Mouse (Mus musculus): ENCODE data around the gene Dpm2. TPM values are rescaled to one million over a fixed set of nuclear protein-coding genes. Genes with fewer than 3 reads are reported as not detected.

Gene Dpm2
- total RNA-seq, 4 experiments from 2014 or later: 73.1 to 87.1 (median 74.8) TPM

- no peak for DNase-seq (ENCODE audit: low spot score in 2 of 2)
Measured at GRCm38 (mm10) chr2:32546951-32547350, 23.7 kb upstream of the Dpm2 start.

GRCm38 (mm10) chr2:32547380-32547779, 23.3 kb upstream of the Dpm2 start:
- no peak for DNase-seq (ENCODE audit: low spot score in 2 of 2)

DNA sequence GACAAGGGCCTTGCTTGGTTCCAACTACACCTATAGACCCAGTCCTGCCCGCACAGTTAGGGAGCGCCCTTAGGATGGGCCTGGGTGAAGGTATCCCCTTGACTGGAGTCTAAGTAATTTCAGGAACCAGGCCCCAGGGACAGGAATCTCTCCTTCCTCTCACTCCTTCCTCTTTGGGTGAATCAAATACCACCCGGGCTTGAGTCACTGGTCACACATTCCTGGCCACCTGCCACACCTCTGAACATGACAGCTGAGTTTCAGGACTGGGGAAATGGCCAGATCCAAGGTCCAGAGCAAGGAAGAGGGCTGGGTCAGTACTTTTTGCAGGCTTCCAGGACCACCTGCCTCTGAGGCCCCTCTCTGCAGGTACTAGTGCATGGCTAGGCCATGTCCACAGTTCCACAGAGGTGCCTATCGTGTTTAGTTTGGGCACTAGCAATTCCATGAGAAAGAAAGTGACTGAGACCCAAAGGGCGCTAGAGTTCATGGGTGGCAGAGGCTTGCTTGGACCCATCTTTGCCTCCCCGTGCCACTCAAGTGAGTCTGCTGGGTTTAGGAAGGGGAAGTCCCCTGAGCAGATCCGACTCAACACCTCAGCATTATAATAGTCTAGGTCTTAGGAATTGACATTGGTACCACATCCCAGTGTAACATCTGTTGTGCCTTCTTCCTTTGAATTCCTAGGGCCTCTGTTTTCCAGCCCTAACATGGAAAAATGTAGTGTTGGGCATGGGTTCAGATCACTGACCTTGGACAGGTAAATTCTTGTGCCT, 22.5 kb upstream of the Dpm2 start:
- DNase-seq (ENCODE audit: low spot score in 2 of 2): no peak

DNA sequence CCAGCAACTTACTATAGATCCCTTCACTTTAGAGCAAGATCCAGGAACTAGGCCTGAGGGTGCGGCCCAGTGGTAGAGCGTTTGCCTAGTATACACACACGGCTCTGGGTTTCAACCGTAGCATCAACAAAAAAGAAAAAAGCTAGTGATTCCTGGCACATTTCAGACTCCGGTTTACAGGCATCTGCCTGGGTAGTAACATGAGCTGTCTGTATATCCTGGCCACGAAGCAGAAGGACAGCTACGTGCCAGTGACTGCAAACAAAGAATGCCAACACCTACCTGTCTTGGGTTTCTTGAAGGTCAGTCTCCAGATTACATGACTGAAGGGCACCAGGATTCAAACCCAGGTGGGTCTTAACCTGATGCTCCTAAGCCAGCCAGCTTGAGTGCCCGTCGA, 21.5 kb upstream of the Dpm2 start:
- DNase-seq (ENCODE audit: low spot score in 2 of 2): no peak

GRCm38 (mm10) chr2:32549764-32550163, 20.9 kb upstream of the Dpm2 start:
- DNase-seq (ENCODE audit: low spot score in 2 of 2): peak in 1 of 2 experiments; percentile 38

DNA sequence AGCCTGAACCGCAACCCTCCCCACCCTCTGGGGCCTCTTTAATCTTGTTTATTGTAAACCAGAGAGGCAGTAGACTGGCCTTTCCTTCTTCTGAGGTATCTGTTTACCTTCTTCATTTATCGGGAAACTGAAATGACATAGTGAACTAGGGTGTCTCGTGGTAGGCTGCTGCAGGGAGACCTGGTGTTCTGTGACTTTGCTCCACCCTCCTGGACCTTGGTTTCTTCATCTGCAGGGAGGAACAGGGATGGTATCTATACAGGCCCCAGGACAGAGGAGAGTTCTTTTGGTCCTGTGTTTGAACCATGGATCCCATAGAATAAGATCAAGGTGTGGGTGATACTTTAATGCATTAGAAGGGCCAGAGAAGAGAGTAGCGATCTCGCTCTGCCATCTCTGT, 19.4 kb upstream of the Dpm2 start:
- no peak for DNase-seq (ENCODE audit: low spot score in 2 of 2)

GRCm38 (mm10) chr2:32553592-32554148, 17.0 kb upstream of the Dpm2 start:
- DNase-seq (ENCODE audit: low spot score in 2 of 2): no peak

DNA sequence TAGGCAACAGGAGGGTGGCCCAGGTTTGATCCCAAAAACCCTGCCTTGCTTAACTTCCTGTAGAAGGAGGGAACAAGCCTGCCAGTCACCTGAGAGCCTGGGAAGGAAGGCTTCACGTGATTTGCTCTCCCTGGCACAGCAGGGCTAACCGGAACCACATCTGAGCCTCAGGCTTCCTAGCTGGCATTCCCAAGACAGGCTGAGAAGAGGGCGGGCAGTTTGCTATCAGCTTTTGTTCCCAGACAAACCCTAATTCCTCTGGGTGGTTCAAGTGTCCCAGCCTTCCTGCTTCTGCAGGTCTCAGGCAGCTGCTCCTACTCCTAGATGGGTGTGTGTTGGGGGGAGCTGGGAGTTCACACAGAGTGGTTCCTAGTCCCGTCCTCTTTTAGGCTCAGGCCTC, 15.2 kb upstream of the Dpm2 start:
- DNase-seq (ENCODE audit: low spot score in 2 of 2): no peak

GRCm38 (mm10) chr2:32556019-32556418, 14.6 kb upstream of the Dpm2 start:
- no peak for DNase-seq (ENCODE audit: low spot score in 2 of 2)

DNA sequence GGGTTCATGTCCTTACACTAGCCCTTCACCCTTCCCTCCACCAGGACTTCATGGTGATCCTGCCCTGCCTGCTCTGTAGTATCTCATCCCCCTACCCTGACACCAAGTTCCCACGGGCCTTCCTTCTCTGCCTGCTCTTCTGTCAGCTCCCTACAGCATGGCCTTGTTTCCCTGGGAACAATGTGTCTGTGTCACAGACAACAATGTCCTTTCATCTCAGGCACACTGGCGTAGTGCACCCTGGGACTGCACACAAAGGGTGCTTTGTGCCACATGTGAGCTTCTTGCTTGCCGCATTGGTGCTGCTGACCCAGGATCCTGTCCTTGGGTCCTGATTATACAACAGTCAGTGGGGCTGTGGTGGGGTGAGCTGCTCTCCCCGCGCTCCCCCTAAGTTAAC, 11.1 kb upstream of the Dpm2 start:
- peak; percentile 73 to 84 for DNase-seq (ENCODE audit: low spot score in 2 of 2)

DNA sequence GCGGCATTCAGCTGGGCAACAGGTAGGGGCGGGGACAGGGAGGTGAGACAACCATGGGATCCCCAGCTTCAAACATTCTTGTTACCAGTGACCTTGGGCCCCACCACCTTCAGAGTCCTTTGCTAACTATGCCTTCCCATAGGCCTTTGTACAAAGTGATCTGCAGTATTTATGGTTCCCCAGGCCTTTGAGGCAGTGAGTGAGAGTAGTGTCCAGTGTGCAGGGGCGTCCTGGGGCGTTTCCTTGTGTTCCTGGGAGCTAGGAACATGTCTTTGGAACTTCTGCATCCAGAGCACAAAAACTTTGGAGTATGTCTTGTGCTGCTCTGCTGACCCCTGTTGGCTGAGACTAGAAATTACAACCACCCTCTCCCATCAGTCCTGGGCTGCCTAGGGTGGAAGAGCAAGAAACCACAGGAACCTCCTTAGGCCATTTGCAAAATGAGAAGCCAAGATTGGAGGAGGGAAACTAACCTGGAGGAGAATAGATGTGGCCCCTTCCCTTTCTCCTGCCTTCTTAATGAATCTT, 4.1 kb upstream of the Dpm2 start:
- DNase-seq (ENCODE audit: low spot score in 2 of 2): peak in 1 of 2 experiments; percentile 69

GRCm38 (mm10) chr2:32568149-32568548, 2.5 kb upstream of the Dpm2 start:
- no peak for DNase-seq (ENCODE audit: low spot score in 2 of 2)

GRCm38 (mm10) chr2:32568941-32569340, 1.7 kb upstream of the Dpm2 start:
- no peak for DNase-seq (ENCODE audit: low spot score in 2 of 2)

DNA sequence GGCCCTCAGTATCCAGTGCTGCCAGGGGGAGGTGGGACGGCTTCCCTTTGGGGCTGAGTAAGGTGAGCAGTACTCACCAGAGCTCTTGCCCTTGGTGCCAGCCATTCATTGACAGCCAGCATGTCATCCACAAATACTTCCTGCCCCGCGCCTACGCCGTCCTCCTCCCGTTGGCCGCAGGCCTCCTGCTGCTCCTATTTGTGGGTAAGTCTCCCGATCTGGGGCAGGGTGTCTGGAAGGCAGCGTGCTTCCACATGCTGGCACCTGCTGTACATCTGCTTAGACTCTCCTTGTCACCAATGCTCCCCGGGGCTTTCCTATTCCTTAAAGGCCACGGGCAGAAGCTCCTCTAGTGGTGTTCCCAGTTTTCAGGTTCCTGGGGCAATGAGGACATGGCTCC, 1.5 kb downstream of the Dpm2 start:
- DNase-seq (ENCODE audit: low spot score in 2 of 2): no peak

- no peak for DNase-seq (ENCODE audit: low spot score in 2 of 2)
Measured at GRCm38 (mm10) chr2:32574497-32574896, 3.8 kb downstream of the Dpm2 start, which contains the start of gene Pip5kl1. Gene Pip5kl1 (plus strand): TSS chr2:32574797.

GRCm38 (mm10) chr2:32574901-32575585, 4.4 kb downstream of the Dpm2 start:
- peak in 1 of 2 experiments; percentile 71 for DNase-seq (ENCODE audit: low spot score in 2 of 2)

DNA sequence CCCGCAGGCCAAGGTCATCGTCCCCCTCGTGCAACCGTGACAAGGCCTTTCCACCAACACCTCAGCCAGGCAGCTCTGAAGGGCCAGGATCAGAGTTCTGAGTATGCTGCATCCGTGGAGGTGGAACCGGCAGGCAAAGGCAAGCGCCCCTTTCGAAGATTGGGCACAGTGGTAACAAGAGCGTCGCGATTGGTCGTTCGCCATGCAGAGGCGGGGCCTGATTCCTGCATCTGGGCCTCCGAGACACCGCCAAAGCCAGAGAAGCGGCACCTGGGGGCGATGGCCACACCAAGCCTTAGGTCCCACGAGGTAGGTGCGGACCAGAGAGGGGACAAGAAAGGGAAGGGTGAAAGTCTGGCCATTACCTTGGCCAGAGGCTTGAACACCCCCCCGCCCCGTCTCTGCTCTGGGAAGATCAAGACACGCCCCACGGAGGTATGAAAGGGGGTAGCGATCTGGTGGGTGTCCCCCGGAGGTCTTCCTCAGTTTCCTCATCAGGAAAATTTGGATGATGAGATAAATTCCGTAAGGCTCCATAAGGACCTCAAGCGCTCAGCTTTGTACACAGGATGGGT, 5.0 kb downstream of the Dpm2 start, which contains the start of gene 9430097D07Rik:
9430097D07Rik (minus strand) TSS at position 99 of the 575 bp plus-strand sequence.
- peak in 1 of 2 experiments; percentile 65 for DNase-seq (ENCODE audit: low spot score in 2 of 2)

DNA sequence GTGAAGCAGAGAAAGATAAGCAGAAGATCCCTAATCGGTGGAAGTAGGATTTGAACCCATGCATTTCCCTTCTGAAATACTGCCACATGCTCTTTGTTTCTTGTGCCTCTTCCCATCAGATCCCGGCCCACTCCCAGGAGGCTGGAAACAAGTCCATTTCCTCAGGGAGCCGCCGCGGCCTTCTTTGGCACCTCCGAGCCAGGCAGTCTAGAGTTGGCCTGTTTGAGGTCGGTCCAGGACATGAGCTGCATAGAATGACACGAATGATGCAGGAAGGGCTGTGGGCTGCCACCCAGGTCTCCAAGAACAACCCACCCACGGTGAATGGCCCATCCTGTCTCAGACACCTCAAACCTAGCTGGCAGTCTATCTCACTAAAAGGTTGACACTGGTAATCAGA, 5.9 kb downstream of the Dpm2 start:
- DNase-seq (ENCODE audit: low spot score in 2 of 2): no peak

DNA sequence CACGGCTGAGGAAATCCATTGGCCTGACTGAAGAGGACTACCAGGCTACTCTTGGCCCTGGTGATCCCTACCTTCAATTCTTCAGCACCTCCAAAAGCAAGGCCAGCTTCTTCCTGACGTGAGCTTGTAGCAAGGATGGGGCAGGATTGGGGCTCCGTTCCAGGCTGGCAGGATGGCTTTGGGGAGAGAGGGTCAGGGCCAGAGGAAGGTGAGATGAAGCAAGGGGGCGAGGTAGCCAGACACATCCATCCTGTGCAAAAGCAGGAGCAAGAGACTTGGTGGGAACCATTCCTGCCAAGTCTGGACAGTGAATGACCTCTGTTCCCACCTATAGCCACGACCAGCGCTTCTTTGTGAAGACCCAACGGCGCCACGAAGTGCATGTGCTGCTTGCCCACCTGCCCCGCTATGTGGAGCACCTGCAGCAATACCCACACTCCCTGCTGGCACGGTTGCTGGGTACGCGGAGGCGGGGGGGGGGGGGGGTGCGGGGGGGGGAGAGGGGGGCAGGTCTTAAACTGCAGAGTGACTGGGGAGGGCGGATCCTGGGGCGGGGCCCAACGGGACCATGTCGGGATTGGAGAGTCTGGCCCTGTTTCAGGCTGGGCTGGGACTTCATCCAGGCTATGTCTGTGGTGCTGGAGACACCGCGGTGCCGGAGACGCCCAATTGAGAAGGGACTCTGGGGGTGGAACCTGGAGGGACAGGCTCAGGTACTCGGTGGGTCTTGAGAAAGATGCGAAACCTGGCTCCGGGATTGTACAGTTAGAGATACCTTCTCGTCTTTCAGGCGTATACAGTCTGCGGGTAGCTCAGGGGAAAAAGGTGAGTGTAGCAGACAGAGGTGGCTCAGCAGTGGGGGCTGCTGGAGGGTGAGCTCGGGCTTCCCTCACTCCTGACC, 7.7 kb downstream of the Dpm2 start:
- no peak for DNase-seq (ENCODE audit: low spot score in 2 of 2)

GRCm38 (mm10) chr2:32581450-32582095, 10.9 kb downstream of the Dpm2 start:
- peak; percentile 73 to 81 for DNase-seq (ENCODE audit: low spot score in 2 of 2)
